Mouse (Mus musculus) R1 (cell line): ENCODE results near the gene Cldn6.

ENCODE experiments used
- DNase-seq: peaks from one replicate; pipeline ENCODE4 v3.0.0-alpha.2; 2018; ENCODE audit warnings: low read depth, low spot score

Cldn6 gene

DNA sequence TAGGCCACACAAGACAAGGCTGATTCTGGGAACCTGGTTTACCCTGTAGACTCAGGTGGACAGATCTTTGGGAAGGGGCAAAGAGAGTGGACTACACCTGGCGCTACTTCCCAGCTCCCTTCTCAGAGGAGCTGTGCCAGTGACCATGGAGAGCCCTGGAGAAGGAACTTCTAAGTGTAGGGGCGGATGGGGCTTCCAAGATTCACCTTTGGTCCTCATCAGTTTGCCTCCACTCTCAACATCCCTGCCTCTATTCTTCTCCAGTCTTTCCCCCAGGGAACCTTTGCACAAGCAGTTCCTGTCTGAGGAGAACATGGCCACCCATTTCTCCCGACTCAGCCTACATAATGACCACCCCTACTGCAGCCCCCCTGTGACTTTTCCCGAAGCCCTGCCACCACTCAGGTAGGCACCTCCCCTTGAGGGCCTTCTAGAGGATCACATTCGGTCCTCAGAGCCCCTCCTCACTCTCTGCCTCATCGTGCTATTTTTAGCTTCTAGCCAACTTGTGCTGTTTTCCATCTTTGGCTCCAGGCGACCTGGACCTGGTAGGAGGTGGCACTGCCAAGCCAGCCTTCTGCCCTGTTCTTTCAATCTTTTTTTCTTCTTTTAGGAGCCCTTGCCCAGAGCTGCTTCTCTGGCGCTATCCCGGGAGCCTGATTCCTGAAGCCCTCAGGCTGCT is 4.6 kb upstream of the Cldn6 start:
- DNase-seq = no peak

DNA sequence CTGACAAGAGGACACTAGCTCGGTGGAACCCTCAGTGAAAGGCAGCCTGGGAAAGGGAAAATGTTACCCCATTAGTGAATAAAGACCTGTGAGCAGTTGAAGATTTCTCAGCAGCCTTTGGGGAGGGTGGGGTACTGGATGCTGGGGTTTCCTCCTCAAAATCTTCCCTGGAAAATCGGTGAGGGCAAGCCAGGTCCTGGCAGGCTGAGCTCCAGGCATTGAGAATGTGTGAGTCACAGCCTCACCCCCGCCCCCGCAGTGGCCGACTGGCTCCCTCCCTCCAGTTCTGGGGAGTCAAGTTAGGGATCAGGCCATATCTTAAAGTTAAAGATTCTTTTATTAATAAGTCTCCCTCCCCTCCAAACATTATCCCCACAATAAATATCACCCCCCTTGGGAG is 3.9 kb upstream of the Cldn6 start:
- DNase-seq = no peak

DNA sequence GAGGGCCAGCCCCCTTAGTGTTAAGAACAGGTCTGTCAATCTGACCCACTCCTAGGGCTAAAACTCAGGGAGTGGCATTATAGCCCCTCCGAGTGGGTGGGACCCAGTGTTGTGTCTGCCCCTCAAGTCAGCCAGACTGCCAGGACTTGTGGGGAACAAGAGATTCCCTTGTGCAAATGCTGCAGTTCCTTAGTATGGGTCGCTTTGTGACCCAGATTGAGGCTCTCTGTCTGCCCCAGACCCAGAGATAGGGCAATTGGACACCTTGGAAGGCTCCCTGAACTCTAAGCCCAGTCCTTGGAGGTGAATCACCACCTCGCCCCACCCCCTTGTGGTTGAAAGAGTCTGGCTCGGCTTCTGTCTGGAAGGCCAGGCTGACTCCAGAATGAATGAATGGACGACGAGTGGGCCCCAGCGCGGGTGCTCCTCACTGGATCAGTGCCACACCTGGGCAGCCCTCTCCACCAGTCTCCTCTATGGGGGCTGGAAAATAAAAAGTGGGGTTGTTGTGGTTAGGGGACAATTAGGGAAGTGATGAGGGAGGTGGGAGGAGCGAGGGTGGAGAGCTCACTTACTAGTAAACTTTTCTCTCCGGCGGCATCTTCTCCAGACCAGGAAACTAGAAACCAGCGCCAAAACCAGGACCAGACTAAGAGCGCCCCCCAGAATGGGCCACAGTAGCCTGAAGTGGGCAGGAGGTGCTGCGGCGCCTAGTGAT is 3.3 kb upstream of the Cldn6 start:
- DNase-seq = peak; percentile 73

DNA sequence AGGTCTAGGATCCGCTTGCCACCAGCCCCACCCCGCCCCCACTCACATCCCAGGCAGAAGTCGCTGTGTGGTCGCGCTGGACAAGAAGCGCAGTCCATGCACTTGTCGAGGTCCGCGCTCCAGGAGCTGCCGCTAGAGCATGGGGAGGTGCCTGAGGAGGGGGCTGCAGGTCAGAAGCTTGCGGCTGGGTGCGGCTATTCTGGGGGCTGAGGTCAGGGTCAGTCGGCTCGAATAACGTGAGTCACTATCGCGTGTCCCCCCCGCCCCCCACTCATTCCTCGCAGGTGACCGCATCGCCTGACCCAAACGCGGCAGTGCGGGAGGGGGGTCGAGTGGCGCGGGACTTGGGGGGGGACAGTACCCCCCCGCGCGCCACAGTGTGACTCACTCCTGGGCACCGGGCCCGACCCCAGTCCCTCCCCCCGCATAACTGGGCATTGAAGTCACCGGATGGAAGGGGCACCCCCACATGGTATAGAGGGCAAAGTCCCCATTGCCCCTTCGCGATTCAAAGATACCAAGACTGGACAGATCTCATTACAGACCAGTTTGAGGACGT is 2.5 kb upstream of the Cldn6 start:
- no peak for DNase-seq

DNA sequence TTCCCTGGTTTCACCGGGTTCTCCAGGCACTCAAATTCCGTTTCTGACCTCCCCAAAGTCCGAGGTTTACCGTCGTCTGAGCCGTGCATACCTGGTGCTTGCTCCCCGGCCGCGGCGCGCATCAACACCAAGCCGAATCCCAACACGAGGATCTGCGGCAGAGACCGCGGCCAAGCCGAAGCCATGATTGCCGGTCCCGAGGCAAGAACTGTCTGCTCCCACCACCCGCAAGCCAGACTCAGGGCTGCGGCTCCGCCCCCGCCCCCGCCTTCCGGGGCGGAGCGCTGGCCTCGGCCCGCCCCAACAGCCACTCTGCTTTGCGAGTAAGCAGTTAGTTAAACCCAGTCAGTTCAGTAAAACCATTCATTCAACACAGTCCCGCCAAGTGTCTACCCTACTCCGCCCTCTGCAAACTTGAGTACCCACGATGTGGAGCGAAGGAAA is 1.8 kb upstream of the Cldn6 start, which contains the start of gene Tnfrsf12a:
Gene Tnfrsf12a (minus strand): TSS at position 233 of the 444 bp plus-strand sequence.
- peak; percentile 89 for DNase-seq

DNA sequence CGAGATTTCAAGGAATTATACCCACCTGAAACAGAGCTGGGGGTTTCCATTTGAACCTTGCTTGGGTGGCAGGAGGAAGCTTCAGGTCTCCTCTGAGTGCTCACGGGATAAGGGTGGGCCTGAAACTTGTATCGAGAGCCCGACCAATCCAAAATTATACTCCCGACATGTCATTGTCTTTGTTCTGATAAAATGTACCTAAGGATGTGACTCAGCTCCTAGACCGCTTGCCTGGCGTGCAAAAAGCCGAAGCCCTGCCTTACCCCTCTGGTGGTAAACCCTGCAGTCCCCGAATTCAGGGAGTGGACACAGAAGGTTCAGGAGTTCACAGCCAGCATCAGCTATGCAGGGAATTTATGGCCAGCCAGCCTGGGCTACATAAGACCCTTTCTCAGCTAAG is 1.3 kb downstream of the Cldn6 start:
- DNase-seq = no peak

DNA sequence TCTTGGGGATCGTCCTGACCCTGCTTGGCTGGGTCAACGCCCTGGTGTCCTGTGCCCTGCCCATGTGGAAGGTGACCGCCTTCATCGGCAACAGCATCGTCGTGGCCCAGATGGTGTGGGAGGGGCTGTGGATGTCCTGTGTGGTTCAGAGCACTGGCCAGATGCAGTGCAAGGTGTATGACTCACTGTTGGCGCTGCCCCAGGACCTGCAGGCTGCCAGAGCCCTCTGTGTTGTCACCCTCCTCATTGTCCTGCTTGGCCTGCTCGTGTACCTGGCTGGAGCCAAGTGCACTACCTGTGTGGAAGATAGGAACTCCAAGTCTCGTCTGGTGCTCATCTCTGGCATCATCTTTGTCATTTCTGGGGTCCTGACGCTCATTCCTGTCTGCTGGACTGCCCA is 2.0 kb downstream of the Cldn6 start:
- DNase-seq = no peak

DNA sequence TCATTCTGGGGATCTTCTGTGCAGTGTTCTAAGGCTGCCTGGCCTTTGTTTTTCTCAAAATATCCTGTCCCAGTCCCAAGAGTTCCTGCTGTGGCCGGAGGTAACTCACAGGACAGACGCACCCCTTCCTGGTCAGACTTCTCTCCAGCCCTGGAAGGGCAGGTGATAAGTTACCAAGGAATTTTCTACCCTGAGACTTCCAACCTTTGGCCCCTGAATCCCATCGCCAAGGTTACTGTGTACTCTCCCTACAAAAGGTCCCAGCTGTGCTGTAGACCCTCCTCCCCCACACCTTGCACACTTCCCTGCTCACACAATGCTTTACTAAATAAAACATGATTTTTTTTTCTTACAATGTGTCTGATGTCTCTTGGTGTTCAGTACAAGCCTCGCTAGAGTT is 3.0 kb downstream of the Cldn6 start:
- DNase-seq = peak; percentile 77

DNA sequence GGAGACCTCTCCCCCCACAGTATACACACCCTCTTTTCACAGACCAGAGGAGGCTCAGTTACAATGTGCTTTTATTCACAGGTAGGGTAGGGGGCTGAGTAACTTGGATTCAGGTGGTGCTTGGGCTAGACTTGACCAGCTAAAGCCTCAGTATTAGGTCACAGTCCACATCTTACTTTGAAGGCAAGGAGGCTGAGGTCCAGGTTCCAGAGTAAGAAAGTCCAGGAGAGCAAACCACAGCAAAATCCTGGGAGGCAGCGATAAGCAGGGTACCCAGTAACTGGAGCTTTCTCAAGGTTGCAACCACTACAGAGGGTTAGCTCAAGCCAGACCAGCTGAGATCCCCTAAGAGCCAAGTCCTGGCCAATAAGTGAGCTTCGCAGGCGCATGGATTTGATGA is 3.5 kb downstream of the Cldn6 start:
- DNase-seq = no peak

DNA sequence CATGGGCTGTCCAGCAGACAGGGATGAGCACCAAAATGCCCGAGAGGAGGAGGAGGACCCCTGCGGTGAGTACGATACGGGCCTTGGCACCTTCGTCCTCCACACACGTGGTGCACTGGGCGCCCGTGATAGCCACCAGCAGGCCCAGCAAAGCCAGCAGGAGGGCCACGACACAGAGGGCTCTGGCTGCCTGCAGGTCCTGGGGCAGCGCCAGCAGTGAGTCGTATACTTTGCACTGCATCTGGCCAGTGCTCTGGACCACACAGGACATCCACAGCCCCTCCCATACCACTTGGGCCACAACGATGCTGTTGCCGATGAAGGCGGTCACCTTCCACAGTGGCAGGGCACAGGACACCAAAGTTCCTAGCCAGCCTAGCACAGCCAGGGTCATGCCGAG is 4.2 kb downstream of the Cldn6 start:
- no peak for DNase-seq

DNA sequence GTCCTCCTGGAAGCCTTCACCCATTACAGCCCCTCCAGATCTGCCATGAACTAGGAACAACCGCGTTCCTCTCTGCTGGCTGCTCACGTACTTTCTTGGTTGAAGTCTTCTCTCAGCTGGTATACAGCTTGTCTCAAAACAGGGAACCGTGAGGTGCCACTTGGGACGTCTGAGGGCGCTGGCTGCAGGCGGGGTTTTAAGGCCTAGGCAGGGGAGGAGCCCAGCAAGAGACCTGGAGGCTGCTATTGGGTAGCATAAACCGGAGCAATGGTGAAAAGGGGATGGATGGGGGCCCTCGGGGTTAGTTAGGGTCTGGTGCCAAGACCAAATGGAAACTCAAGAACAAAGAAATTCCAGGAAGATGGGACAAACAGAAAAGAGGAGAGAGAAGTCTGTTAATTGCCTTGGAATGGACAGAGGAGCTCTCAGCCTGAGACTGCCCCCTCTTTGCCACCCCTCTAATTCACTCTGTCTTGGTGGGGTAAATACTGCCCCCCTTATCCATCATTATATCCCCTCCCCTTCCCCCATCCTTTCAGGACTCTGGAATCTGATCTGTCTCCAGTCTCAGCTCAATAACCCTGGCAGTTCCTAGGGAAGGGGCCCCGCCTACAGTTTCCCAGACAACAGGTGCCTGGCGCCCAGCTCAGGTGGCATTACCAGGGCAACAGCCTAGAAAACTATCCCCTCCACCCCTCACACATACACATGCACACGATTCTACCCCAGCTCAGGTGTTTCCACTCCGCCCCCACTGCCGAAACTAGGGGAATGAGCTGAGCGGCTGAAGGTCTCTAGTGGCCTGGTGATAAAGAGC is 5.0 kb downstream of the Cldn6 start, which contains the start of gene Cldn9:
Gene Cldn9 (minus strand): TSS at position 171 of the 817 bp plus-strand sequence.
- DNase-seq = peak; percentile 48

DNA sequence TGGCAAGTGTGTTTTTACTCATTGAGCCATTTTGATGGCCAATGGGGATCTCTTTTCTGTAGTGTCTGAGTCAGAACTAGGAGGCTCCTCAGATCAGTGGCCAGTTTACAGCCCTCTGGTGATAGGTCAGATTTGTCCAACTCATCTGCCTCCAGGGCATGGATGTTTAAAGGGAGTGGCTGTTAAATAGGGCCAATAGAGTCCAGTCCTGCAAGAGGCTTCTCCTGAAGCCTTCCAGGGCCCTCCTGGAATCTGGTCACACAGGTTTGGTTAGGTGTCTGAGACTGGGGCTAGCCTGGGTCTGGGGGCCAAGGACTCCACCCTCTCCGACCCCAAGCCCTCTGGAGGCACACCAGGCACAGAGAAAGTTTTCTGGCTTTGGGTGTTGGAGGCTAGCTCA is 15.4 kb downstream of the Cldn6 start:
- DNase-seq = no peak

DNA sequence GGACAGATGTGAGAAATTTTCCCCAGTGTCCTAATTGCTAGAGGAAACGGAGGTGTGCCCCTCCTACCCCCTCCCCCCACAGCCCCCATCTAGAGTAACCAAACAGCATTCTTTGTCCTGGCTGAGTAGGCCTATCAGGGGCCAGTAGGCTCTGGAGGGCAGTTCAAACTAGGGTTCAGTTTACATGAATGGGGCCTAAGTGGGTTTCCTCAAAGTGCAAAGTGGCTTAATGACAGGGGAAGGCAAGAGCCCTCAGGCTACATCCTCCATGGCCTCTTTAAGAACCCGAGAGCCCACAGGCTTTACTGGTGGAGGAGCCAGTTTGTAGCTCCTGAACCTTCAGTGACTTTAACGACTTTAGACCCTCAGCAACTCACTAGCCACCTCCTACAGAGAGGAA is 16.8 kb downstream of the Cldn6 start:
- DNase-seq = no peak

DNA sequence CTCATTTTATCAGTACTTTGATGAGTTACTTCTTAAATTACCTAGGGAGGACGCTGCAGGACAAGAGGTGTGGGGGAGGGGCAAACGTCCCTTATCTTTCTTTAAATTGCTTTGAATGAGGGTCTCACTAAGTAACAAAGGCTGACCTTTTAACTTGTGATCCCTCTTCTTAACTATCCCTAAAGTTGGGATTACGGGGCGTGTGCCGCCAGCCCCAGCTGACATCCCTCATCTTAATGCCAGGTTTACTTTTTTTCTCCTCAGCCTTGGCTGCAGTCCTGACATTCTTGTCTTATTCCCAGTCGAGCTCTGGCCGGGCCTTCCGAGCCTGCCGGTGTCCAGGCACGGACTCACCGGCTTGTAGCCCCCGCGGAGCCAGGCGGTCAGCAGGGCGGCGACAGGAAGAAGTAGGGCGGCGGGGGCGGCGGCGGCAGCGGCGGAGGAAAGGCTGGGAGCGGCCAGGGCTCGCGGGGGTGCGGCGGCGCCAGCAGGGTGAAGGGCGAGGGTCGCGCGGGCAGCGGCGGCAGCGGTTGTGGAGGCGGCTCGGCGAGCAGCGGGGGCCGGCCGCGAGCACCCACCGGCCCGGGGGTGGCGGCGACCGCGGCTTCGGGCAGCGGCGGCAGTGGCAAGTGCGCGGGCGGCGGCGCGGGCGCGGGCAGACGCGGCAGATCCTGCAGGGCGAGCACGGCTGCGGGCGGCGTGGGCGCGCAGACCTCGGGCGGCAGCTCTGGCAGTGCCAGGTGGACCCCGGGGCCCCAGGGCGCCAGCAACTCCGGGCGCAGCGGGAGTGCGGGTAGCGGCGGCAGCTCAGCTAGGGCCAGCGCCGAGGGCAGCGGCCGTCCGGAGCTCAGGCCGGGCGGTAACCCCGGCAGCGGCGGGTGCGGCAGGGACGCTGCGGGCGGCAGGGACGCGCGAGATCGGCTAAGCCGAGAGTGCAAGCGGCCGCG is 20.4 kb downstream of the Cldn6 start:
- peak; percentile 43 for DNase-seq

DNA sequence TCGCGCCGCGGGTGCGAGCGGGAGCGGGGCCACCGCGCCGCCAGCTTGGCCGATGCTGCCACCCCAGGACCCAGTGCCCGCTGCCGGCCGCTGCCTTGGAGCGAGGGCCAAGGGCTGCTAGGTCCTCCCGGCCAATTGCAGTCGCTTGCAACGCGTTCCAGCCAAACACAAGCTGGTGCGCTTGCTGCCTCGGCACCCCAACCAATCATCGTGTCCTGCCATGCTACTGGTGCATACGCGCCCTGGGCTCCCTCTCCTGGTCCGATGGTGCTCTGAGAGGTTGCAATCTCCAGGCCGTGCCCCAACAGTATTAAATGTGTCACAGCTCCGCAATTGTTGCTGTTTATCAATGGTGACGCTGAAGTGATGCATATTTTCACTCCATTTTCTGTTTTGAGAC is 21.0 kb downstream of the Cldn6 start:
- peak; percentile 97 for DNase-seq

DNA sequence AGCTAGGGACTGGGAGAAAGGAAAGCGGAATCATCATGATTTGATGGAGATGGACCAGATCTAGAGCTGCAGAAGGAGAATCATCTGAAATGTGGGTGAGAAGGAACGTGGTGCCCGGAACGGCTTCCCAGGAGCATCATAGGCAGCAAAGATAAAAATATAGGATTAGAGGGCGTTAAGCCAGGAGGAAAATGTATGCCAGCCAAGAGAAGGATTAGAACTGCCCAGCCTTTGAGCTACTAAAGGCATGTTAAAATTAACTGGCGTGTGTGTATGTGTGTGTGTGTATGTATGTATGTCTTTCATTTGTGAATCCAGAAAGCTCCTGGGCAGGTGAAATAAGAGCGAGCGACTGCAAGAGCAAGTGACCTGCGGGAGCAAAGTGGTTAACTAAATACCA is 24.3 kb downstream of the Cldn6 start:
- no peak for DNase-seq

DNA sequence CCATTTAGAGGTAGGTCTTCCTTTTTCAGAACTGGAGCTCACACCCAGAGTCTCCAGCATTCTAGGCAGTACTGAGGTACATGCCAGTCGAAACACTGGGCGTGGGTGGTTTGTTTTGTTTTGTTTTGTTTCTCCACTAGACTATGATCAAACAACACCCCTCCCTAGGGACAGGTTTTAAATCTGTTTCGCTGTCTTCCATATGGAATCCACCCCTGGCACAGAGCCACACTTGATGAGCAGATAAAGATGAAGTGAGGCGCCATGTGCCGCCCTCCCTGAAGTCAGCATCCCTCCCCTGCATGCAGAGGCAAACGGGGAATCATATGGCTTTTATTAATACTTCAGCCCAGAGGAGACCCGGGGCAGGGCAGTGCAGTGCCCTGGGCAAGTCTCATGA is 25.7 kb downstream of the Cldn6 start:
- no peak for DNase-seq

DNA sequence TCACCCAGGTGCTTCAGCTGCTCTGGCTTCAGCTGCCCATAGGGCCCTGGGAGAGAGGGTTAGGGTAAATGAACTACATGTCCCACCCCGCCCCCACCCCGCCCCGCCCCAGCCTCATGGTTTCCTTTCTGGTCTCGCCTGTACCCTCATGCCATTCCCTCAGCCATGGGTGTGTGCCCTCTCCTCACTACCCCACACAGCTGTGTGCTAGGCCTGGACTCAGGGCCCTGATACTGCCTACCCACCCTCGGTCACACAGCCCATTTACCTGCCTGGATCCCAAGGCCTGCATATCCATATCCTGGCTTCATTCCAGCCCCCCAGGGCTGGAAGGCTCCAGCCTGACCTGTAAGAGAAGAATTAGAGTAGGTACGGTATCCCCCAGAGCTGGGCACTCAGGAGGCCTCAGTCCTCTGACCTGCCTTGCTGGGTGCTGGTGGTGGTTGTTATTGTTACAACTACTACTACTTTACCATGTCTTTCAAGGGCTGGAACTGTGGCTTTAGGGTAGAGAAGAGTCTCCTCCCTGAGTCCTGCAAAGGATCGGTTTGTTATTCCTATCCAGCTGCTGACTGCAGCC is 26.6 kb downstream of the Cldn6 start:
- DNase-seq = no peak

DNA sequence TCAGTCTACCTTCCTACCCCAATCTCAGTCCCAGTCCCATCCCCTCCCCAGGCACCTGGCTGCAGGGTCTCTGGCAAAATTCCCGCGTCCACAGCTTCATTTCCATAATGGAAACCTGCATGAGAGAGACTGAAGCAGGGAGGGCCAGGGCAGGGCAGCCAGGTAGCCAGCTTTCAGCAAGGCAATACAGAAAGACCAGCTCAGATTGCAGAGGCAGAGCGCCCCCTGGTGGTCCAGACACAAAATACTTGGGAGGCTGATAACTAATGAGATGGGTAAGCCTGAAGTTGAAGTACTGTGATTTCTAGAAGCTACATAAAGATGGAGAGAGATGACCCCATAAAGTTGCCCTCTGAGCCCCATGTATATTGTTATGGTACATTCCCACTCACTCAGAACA is 27.2 kb downstream of the Cldn6 start:
- peak; percentile 75 for DNase-seq

DNA sequence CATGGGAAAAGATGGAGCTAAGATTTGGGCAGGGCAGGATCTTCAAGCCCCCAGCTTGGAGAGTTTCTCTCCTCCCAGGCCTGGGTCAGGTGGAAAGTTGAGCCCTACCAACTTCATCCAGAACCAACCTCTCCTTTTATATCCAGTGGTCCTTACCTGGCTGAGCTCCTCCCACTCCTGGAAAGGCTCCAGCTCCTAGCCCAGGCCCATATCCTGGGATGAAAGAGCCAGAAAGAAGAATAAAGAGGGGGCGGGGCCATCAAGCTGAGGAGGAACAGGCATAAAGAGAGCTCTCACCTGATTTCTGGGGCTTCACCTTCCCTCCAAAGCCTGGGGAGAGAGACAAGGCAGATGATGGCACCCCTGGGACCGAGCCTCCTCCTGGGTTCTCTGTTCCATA is 38.0 kb downstream of the Cldn6 start:
- no peak for DNase-seq

DNA sequence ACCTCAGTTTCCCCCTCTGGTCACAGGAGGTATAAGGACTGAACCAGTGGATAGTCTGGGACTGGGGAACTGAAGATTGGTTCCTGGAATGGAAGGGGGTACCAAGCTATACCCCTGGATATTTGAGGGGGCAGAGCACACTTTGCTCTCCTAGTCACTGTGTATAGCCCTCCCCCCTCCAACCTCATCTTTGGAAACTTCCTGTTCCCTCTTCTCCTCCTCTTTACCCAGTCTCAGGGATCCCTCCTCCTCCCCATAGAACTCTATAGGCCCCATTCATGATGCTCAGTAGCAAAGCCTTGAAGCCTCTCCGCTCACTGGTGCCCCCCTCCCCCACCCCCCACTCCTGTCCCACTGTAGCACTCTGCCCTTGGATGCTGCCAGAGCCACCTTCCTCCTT is 40.4 kb downstream of the Cldn6 start:
- no peak for DNase-seq
